Mouse (Mus musculus): Measurements from ENCODE around the gene Kif19a. TPM values are rescaled to one million over a fixed set of nuclear protein-coding genes. Genes with fewer than 3 reads are reported as not detected.

The Kif19a gene
- 4.9 and 5.1 TPM in 2 replicates for polyA plus RNA-seq (2012; rRNA removed)

DNA sequence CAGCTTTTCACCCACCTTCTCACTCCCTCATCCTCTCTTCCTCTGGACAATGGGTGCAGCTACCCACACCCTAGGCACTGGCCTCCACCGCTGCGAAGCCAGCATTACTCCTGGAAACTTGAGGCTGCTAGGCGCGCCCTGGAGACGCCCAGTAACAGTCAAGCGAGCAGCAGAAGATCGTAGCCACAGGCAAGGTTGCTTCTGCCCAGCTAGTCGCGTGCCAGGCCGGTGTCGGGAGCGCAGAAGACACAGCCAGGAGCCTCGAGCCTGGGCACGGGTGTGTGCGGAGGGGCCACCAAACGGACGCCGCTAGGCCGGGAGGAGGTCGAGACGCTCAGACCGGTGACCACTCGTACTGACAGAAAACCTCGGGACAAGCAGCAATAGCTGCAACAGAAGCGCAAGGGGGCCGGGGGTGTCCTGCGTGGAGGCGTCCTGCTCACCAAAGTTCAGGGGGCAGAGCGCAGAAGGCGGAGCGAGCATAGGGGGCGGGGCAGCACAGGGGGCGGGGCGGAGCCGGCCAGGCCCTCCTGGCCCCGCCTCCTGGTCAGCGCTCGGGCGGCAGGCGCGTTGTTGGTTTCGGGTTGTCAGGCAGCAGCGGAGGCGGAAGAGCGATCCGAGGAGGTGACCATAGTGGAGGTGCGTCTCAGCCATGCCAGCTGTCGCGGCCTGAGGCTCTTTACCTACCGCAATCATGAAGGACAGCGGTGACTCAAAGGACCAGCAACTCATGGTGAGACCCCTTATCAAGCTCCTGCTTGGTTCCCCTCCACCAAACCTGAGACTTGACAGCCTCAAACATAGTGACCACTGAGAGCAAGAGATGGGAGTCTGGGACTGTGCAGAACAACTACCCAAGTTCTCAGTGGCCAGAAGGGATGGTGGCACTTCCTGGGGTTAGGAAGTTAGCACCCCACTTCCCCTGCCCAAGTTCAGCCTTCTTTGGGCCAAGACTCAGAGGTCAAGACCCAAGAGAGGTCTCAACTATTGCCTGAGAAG, at the start of gene Kif19a:
Gene Kif19a (plus strand): TSS at position 569 of the 999 bp plus-strand sequence.
- no peak for TF ChIP-seq CTCF (IDR thresholded peaks at IDR 0.05; ENCODE audit: borderline replicate concordance, insufficient read depth, low read depth, low read length)
- TF ChIP-seq POLR2A (IDR thresholded peaks at IDR 0.05; ENCODE audit: borderline replicate concordance, insufficient read depth, low read length) = no peak
- Histone ChIP-seq H3K4me1 (ENCODE audit: control insufficient read depth, insufficient read depth, low read length) (no peaks in the 10 kb centered on the region), H3K27ac (ENCODE audit: insufficient read depth, low read length) (no peak within 1 kb of the TSS), H3K27me3 (ENCODE audit: control insufficient read depth, insufficient read depth, low read length) (no peaks in the 10 kb centered on the region), H3K4me3 (replicated peaks; ENCODE audit: insufficient read depth, low read depth, low read length) (peak within 1 kb of the TSS; percentile 63)
- peak; percentile 54 to 56 for DNase-seq
- 4% methylated on average over 51 of the region's 51 CpGs for WGBS

DNA sequence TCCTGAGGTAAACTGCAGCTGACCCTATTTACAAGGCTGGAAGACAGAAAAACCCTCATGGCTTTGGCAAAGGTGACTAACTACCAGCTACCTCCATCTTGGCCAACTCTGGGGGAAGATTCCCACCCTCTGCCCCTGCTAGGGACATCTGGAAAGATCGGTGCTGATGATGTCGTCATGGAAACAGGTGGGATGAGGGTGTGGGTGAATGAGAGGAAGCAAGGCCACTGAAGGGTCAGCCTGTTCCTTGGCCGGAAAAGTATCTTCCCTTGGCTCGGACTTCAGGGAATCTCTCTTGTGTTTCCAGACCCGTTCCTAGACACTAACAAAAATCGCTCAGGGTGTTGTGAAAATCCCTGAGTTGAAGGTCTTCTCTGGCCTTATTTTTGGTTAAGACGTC, 49.7 kb upstream of the Kif19a start:
- no peak for TF ChIP-seq POLR2A (IDR thresholded peaks at IDR 0.05; ENCODE audit: borderline replicate concordance, insufficient read depth, low read length)
- H3K27ac ChIP-seq (ENCODE audit: insufficient read depth, low read length) = no peak overlapping the region
- WGBS = 62% methylated on average over 7 of the region's 7 CpGs
- no peak for DNase-seq
- H3K4me3 ChIP-seq (replicated peaks; ENCODE audit: insufficient read depth, low read depth, low read length) = no peak overlapping the region
- H3K4me1 ChIP-seq (ENCODE audit: control insufficient read depth, insufficient read depth, low read length) = no peaks in the 10 kb centered on the region
- no peaks in the 10 kb centered on the region for H3K27me3 ChIP-seq (ENCODE audit: control insufficient read depth, insufficient read depth, low read length)

DNA sequence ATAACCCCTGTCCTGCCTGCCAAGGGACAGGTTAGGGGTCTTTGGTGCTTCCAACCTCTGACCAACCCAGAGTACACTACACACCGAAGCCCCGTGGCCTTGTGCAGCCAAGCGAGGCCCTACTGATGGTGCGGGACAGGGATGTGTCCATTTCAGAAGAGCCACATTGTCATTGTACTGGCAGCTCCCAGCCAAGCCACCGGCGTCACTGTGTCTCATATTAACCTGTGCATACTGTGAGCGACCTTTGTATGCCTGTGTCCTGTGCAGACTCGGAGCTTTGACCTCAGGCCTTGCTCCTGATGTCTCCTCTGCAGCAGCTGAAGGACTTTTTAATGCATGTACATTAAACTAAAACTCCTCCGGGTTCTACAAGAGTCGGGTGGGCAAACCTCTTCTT, 44.7 kb upstream of the Kif19a start:
- DNase-seq = no peak
- no peak overlapping the region for H3K4me3 ChIP-seq (replicated peaks; ENCODE audit: insufficient read depth, low read depth, low read length)
- H3K4me1 ChIP-seq (ENCODE audit: control insufficient read depth, insufficient read depth, low read length) = peaks cover 10% of the 10 kb centered on the region; the same call in 1 of the 2 replicates
- TF ChIP-seq POLR2A (IDR thresholded peaks at IDR 0.05; ENCODE audit: borderline replicate concordance, insufficient read depth, low read length) = no peak
- WGBS = 87% methylated on average over 10 of the region's 10 CpGs
- no peak overlapping the region for H3K27ac ChIP-seq (ENCODE audit: insufficient read depth, low read length)
- H3K27me3 ChIP-seq (ENCODE audit: control insufficient read depth, insufficient read depth, low read length) = no peaks in the 10 kb centered on the region

DNA sequence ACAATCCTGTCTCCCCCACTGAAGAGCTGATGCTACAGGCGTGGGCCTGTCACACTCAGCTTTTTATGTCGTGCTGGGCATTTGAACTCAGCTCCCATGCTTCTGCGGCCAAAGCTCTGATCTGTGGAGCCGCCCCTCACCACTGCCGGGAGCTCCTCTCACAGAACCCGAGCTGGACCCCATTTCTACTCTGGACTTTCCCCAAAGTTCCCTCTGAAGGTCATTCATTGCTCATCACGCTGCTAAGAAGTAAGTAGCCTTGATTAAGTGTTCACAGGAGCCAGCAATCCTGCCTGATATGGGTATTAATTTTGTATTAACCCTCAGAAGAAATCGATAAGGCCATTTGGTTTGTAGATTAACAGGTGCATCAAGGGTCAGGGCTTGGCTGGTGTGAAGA, 42.8 kb upstream of the Kif19a start:
- Histone ChIP-seq H3K4me1 (ENCODE audit: control insufficient read depth, insufficient read depth, low read length) (peaks cover 11% of the 10 kb centered on the region), H3K27me3 (ENCODE audit: control insufficient read depth, insufficient read depth, low read length) (no peaks in the 10 kb centered on the region), H3K4me3 (replicated peaks; ENCODE audit: insufficient read depth, low read depth, low read length) (no peak overlapping the region), H3K27ac (ENCODE audit: insufficient read depth, low read length) (no peak overlapping the region)
- 86% methylated on average over 8 of the region's 8 CpGs for WGBS
- no peak for DNase-seq
- TF ChIP-seq POLR2A (IDR thresholded peaks at IDR 0.05; ENCODE audit: borderline replicate concordance, insufficient read depth, low read length) (no peak), CTCF (IDR thresholded peaks at IDR 0.05; ENCODE audit: borderline replicate concordance, insufficient read depth, low read depth, low read length) (no peak)

DNA sequence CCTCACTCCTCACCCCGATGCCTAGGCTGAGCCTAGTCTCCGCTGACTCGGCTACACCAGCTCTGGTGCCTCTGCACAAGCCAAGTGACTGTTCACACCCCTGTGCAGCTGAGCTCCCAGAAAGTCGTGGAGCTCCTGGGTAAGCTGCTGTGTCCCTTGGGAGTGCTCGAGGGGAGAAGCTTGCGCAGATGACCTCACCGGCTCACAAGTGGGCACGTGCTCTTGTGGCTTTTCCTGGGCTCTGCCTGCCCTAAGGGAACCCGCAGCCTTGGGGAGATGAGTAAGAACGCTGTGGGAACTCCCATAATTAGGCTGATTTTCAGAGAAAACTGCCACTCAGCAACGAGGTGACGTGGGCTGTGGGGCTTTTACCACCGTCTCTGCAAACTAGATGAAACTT, 42.2 kb upstream of the Kif19a start:
- WGBS = 73% methylated on average over 13 of the region's 13 CpGs
- Histone ChIP-seq H3K27ac (ENCODE audit: insufficient read depth, low read length) (no peak overlapping the region), H3K4me3 (replicated peaks; ENCODE audit: insufficient read depth, low read depth, low read length) (no peak overlapping the region), H3K4me1 (ENCODE audit: control insufficient read depth, insufficient read depth, low read length) (peaks cover 15% of the 10 kb centered on the region), H3K27me3 (ENCODE audit: control insufficient read depth, insufficient read depth, low read length) (no peaks in the 10 kb centered on the region)
- no peak for TF ChIP-seq POLR2A (IDR thresholded peaks at IDR 0.05; ENCODE audit: borderline replicate concordance, insufficient read depth, low read length)
- no peak for TF ChIP-seq CTCF (IDR thresholded peaks at IDR 0.05; ENCODE audit: borderline replicate concordance, insufficient read depth, low read depth, low read length)
- no peak for DNase-seq

DNA sequence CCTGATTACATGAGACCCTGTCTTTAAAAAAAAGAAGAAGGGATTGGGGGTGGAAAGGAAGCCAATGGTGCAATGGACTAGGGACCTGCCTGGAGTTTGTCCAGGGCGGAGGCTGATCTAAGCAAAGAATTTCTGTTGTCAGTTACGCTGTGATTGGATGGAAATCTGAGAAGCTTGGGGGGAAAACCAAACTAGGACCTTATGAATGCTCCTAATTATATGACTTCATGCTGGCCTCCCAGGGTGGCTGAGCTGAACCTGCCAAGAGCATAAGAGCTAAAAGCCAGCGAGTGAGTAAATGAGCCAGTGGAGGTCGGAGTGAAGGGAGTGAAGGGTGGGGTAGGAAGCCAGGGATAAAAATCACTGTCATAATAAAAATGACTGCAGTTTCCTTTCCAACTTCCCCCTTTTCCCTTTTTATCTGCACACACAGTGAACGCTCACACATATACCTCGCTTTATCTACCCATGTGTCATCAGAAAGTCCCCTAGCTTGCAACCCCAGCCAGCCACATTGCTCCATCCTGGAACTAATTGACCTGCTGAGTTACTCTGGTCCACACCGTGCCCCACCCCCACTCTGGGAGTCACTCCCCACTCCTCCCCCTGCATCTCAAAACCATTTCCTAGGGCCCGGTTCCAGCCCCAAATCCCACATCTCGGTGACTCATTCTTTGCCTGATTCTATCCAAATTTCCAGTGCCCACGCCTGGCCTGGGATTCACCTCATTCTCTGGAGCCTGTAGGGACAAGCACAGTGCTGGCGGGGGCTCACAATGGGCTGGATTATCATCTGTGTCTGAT, 40.2 kb upstream of the Kif19a start:
- Histone ChIP-seq H3K4me3 (replicated peaks; ENCODE audit: insufficient read depth, low read depth, low read length) (no peak overlapping the region), H3K27ac (ENCODE audit: insufficient read depth, low read length) (no peak overlapping the region), H3K27me3 (ENCODE audit: control insufficient read depth, insufficient read depth, low read length) (no peaks in the 10 kb centered on the region), H3K4me1 (ENCODE audit: control insufficient read depth, insufficient read depth, low read length) (peaks cover 15% of the 10 kb centered on the region)
- 24% methylated on average over 11 of the region's 11 CpGs for WGBS
- TF ChIP-seq CTCF (IDR thresholded peaks at IDR 0.05; ENCODE audit: borderline replicate concordance, insufficient read depth, low read depth, low read length) (no peak), POLR2A (IDR thresholded peaks at IDR 0.05; ENCODE audit: borderline replicate concordance, insufficient read depth, low read length) (no peak)
- peak; percentile 52 to 69 for DNase-seq

DNA sequence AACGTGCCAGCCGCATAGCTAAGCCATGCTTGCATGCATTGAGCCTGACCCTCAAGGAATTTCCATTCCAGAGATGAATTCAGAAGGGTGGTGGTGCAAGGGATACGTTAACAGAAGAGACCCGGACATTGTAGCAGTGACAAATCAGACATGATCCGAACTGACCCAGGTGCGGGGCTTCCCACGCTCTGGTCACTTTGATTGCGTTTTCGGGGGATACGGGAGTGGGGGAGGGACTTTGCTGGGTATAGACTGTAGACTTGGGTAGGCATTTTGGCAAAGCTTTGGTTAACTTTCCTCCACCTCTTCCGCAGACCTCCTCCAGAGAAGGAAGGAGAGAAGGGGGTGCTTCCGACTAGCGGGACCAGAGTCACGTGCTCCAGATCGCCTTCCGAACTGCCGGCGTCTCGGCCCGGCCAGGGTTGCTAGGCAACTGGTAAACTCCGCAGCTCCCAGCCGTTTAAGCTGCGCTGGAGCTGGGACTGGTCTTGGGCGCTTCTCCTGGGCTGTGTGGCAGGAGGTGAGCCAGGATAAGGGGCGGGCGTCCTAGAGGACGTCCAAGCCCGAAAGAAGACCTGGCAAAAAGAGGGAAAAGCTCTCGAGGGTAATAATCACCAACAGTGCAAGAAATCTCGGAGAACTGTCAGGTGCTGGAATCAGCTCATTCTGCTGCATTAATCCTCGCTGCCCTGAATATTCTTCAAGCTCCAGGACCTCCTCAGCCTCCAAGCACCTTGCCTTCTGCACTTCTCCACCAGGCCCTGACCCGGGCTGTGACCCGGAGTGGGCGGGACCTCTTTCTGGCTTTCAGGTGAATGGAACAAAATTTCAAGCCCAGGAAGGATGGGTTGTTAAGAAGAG, 38.0 kb upstream of the Kif19a start, which contains the start of gene Dnaic2:
Gene Dnaic2 (plus strand): TSS at position 444 of the 861 bp plus-strand sequence.
- Histone ChIP-seq H3K4me1 (ENCODE audit: control insufficient read depth, insufficient read depth, low read length) (peaks cover 15% of the 10 kb centered on the region), H3K4me3 (replicated peaks; ENCODE audit: insufficient read depth, low read depth, low read length) (peak within 1 kb of the TSS; percentile 26), H3K27ac (ENCODE audit: insufficient read depth, low read length) (no peak within 1 kb of the TSS), H3K27me3 (ENCODE audit: control insufficient read depth, insufficient read depth, low read length) (no peaks in the 10 kb centered on the region)
- WGBS = 9% methylated on average over 34 of the region's 34 CpGs
- TF ChIP-seq POLR2A (IDR thresholded peaks at IDR 0.05; ENCODE audit: borderline replicate concordance, insufficient read depth, low read length) (no peak), CTCF (IDR thresholded peaks at IDR 0.05; ENCODE audit: borderline replicate concordance, insufficient read depth, low read depth, low read length) (no peak)
- peak; percentile 66 to 69 for DNase-seq

All from cerebellum, adult 2 months (tissue).